Mouse (Mus musculus) spleen, adult 2 months (tissue): ENCODE results near the gene Wdfy3. TPM values are rescaled to one million over a fixed set of nuclear protein-coding genes. Genes with fewer than 3 reads are reported as not detected.

Source experiments
- DNase-seq, 2 experiments: peaks; one replicate each; pipeline versions ENCODE4 v3.0.0 to v3.0.0-alpha.2; 2012 to 2021; ENCODE audit warnings: low spot score in 2 of 2, low read depth in 1 of 2
- H3K27ac ChIP-seq: fragments of 200-500 bp; 2 replicates; pipeline ENCODE4 v1.5.1; 2012; ENCODE audit warnings: low read length, inconsistent platforms; ENCODE audit not compliant: insufficient read depth
- H3K27me3 ChIP-seq: fragments of 200-500 bp; 2 replicates; pipeline ENCODE4 v1.6.1; 2012; ENCODE audit warnings: mild to moderate bottlenecking, moderate library complexity, low read length, inconsistent platforms; ENCODE audit not compliant: control insufficient read depth, insufficient read depth
- H3K36me3 ChIP-seq: fragments of 200-500 bp; 2 replicates; pipeline ENCODE4 v1.6.1; 2012; ENCODE audit warnings: mild to moderate bottlenecking, low read length, inconsistent platforms; ENCODE audit not compliant: control insufficient read depth, insufficient read depth
- H3K4me1 ChIP-seq: fragments of 200-500 bp; 2 replicates; pipeline ENCODE4 v1.6.1; 2011; ENCODE audit warnings: inconsistent platforms; ENCODE audit not compliant: control insufficient read depth, insufficient read depth, insufficient read length
- H3K4me3 ChIP-seq: fragments of 200-500 bp; 2 replicates; pipeline ENCODE4 v1.5.1; 2011; ENCODE audit warnings: mild to moderate bottlenecking, inconsistent platforms; ENCODE audit not compliant: insufficient read depth, insufficient read length; ENCODE audit errors: extremely low read depth
- CTCF ChIP-seq: fragments of 200-500 bp; IDR thresholded peaks from 2 replicates; pipeline ENCODE4 v1.5.1; 2011; ENCODE audit warnings: mild to moderate bottlenecking, inconsistent platforms; ENCODE audit not compliant: insufficient read depth, insufficient read length, insufficient replicate concordance; ENCODE audit errors: extremely low read depth
- POLR2A ChIP-seq: fragments of 200-500 bp; IDR thresholded peaks from 2 replicates; pipeline ENCODE4 v1.6.1; 2011; ENCODE audit warnings: low read depth, low read length, inconsistent platforms
- WGBS: fragments of 180-500 bp; shearing (Covaris S2); methylation state at CpG from one replicate; pipeline ENCODE4 v1.1.7; 2018; 5-methylcytosine and 5-hydroxymethylcytosine counted together
- polyA plus RNA-seq: library from polyadenylated mRNA; depleted of rRNA; stranded (reverse); fragments of >200 nt; gene quantifications from 2 replicates; pipeline ENCODE4 v1.2.3, GENCODE M21; 2012

The Wdfy3 gene
- polyA plus RNA-seq, 1 experiment: 12.0 TPM

- WGBS: 88% methylated on average over 7 of the region's 7 CpGs
- no peak overlapping the region for H3K4me3 ChIP-seq
- no peak overlapping the region for H3K27ac ChIP-seq
- TF ChIP-seq CTCF: no peak
- DNase-seq: no peak
- H3K27me3 ChIP-seq: no peaks in the 10 kb centered on the region
- H3K36me3 ChIP-seq: peaks cover 3% of the 10 kb centered on the region; the same call in 1 of the 2 replicates
- no peaks in the 10 kb centered on the region for H3K4me1 ChIP-seq
Observed at GRCm38 (mm10) chr5:101854667-101855066, 215.1 kb downstream of the Wdfy3 start.

- H3K4me3 ChIP-seq: no peak overlapping the region
- no peaks in the 10 kb centered on the region for H3K4me1 ChIP-seq
- H3K36me3 ChIP-seq: peaks cover 3% of the 10 kb centered on the region; the same call in 1 of the 2 replicates
- H3K27ac ChIP-seq: no peak overlapping the region
- DNase-seq: no peak
- H3K27me3 ChIP-seq: no peaks in the 10 kb centered on the region
- TF ChIP-seq POLR2A (no peak), CTCF (no peak)
- 94% methylated on average over 11 of the region's 11 CpGs for WGBS
Observed at GRCm38 (mm10) chr5:101854100-101854499, 215.6 kb downstream of the Wdfy3 start.

- no peaks in the 10 kb centered on the region for H3K27me3 ChIP-seq
- WGBS: 98% methylated on average over 21 of the region's 21 CpGs
- peaks cover 3% of the 10 kb centered on the region; the same call in 1 of the 2 replicates for H3K36me3 ChIP-seq
- H3K4me3 ChIP-seq: no peak overlapping the region
- DNase-seq: no peak
- TF ChIP-seq CTCF: no peak
- TF ChIP-seq POLR2A: no peak
- H3K4me1 ChIP-seq: no peaks in the 10 kb centered on the region
- H3K27ac ChIP-seq: no peak overlapping the region
Observed at GRCm38 (mm10) chr5:101852116-101852680, 217.5 kb downstream of the Wdfy3 start.

- H3K4me1 ChIP-seq: no peaks in the 10 kb centered on the region
- WGBS: 81% methylated on average over 7 of the region's 7 CpGs
- no peaks in the 10 kb centered on the region for H3K27me3 ChIP-seq
- DNase-seq: no peak
- H3K36me3 ChIP-seq: peaks cover 3% of the 10 kb centered on the region; the same call in 1 of the 2 replicates
- no peak overlapping the region for H3K27ac ChIP-seq
- no peak for TF ChIP-seq CTCF
- no peak for TF ChIP-seq POLR2A
- H3K4me3 ChIP-seq: no peak overlapping the region
Observed at GRCm38 (mm10) chr5:101851133-101851532, 218.6 kb downstream of the Wdfy3 start.

GRCm38 (mm10) chr5:101847762-101848161 lies 222.0 kb downstream of the Wdfy3 start:
- 86% methylated on average over 4 of the region's 4 CpGs for WGBS
- no peaks in the 10 kb centered on the region for H3K27me3 ChIP-seq
- no peak overlapping the region for H3K27ac ChIP-seq
- no peaks in the 10 kb centered on the region for H3K36me3 ChIP-seq
- TF ChIP-seq CTCF: no peak
- no peak for TF ChIP-seq POLR2A
- H3K4me1 ChIP-seq: no peaks in the 10 kb centered on the region
- no peak overlapping the region for H3K4me3 ChIP-seq
- no peak for DNase-seq

- H3K27ac ChIP-seq: no peak overlapping the region
- TF ChIP-seq CTCF (no peak), POLR2A (no peak)
- DNase-seq: no peak
- no peak overlapping the region for H3K4me3 ChIP-seq
- no peaks in the 10 kb centered on the region for H3K36me3 ChIP-seq
- H3K27me3 ChIP-seq: no peaks in the 10 kb centered on the region
- no peaks in the 10 kb centered on the region for H3K4me1 ChIP-seq
- 88% methylated on average over 7 of the region's 7 CpGs for WGBS
Observed at GRCm38 (mm10) chr5:101847323-101847722, 222.4 kb downstream of the Wdfy3 start.

GRCm38 (mm10) chr5:101845930-101846329 lies 223.8 kb downstream of the Wdfy3 start:
- no peak for DNase-seq
- Histone ChIP-seq H3K4me3 (no peak overlapping the region), H3K4me1 (no peaks in the 10 kb centered on the region), H3K27me3 (no peaks in the 10 kb centered on the region), H3K27ac (no peak overlapping the region), H3K36me3 (no peaks in the 10 kb centered on the region)
- TF ChIP-seq CTCF (no peak), POLR2A (no peak)
- WGBS: 90% methylated on average over 8 of the region's 8 CpGs
